Mouse (Mus musculus): ENCODE measurements around the gene Csnk1e.

GRCm38 (mm10) chr15:79368313-79368811 is 87.0 kb downstream of the Csnk1e start:
- TF ChIP-seq CTCF (IDR thresholded peaks at IDR 0.05; ENCODE audit: low read depth): no peak
- TF ChIP-seq EP300 (IDR thresholded peaks at IDR 0.05; ENCODE audit: low read depth): no peak
